Mouse (Mus musculus): ENCODE data around the gene Il1rl2.

- no peak for TF ChIP-seq CTCF (IDR thresholded peaks at IDR 0.05; ENCODE audit: low read depth)
- no peak for TF ChIP-seq EP300 (IDR thresholded peaks at IDR 0.05; ENCODE audit: low read depth)
These were observed 6.8 kb upstream of the Il1rl2 start for GRCm38 (mm10) chr1:40317657-40318056.

All from liver, postnatal 0 days (tissue).